Mouse (Mus musculus) thymus, postnatal 10 days (tissue): ENCODE measurements around the gene Yipf6.
"Not testable (repeated sequence)": the region's sequence is repeated elsewhere in the genome, so short reads cannot be mapped to it uniquely, and the experiment has no call there.

ENCODE experiments used
- DNase-seq, 2 experiments: peaks; one replicate each; pipeline ENCODE4 v3.0.0; 2021; ENCODE audit warnings: low spot score in 2 of 2

Yipf6 gene

GRCm38 (mm10) chrX:98936101-98936500 is at the start of gene Yipf6:
TSS of gene Yipf6 (plus strand) at chrX:98936316.
- DNase-seq, result no peak

- DNase-seq, result no peak
These were observed 46.1 kb upstream of the Yipf6 start for GRCm38 (mm10) chrX:98890072-98890405.

GRCm38 (mm10) chrX:98890406-98891116 is 45.6 kb upstream of the Yipf6 start, which contains the start of gene Ophn1:
TSS of gene Ophn1 (minus strand) at chrX:98891025.
- no peak for DNase-seq

- DNase-seq, result no peak
These were observed 37.8 kb upstream of the Yipf6 start for GRCm38 (mm10) chrX:98898307-98898706.

GRCm38 (mm10) chrX:98904226-98904625 is 31.9 kb upstream of the Yipf6 start:
- no peak for DNase-seq

GRCm38 (mm10) chrX:98908910-98909309 is 27.2 kb upstream of the Yipf6 start:
- DNase-seq, result no peak

GRCm38 (mm10) chrX:98919423-98919822 is 16.7 kb upstream of the Yipf6 start:
- DNase-seq, result no peak

- DNase-seq, result peak; percentile 79 to 87
These were observed 815 bp downstream of the Yipf6 start for GRCm38 (mm10) chrX:98936707-98937554.

GRCm38 (mm10) chrX:98937555-98938294 is 1.6 kb downstream of the Yipf6 start:
- DNase-seq, result peak; percentile 86 to 93

- peak in 1 of 2 experiments; percentile 7 for DNase-seq
These were observed 17.8 kb downstream of the Yipf6 start for GRCm38 (mm10) chrX:98953941-98954340.

- no peak for DNase-seq
These were observed 22.2 kb downstream of the Yipf6 start for GRCm38 (mm10) chrX:98958287-98958686.

- no peak for DNase-seq
These were observed 22.9 kb downstream of the Yipf6 start for GRCm38 (mm10) chrX:98959050-98959449.

- DNase-seq, result no peak
These were observed 27.6 kb downstream of the Yipf6 start for GRCm38 (mm10) chrX:98963742-98964141.

- no peak for DNase-seq
These were observed 28.4 kb downstream of the Yipf6 start for GRCm38 (mm10) chrX:98964513-98964912.

- not testable (repeated sequence) for DNase-seq
These were observed 50.5 kb downstream of the Yipf6 start for GRCm38 (mm10) chrX:98986611-98987010.

GRCm38 (mm10) chrX:98989574-98989973 is 53.5 kb downstream of the Yipf6 start:
- DNase-seq, result peak in 1 of 2 experiments; percentile 17
